Mouse (Mus musculus) neural tube, postnatal 0 days (tissue): ENCODE results near the gene Gm17455. TPM values are rescaled to one million over a fixed set of nuclear protein-coding genes. Genes with fewer than 3 reads are reported as not detected.

Experiments used
- polyA plus RNA-seq: library from polyadenylated mRNA; unstranded; fragments of >200 nt; fragmentation: Nextera tagmentation; extraction: Ambion mirVana; gene quantifications from 2 replicates; pipeline ENCODE4 v1.2.1, GENCODE M21; 2015

The Gm17455 gene
- 11.5 and 13.9 TPM in 2 replicates for polyA plus RNA-seq

GRCm38 (mm10) chr10:60399449-60399848 is at the start of gene Gm17455:
Gm17455 (plus strand) TSS chr10:60399726.

Other genes with a start within 250 kb of the Gm17455 start
- gene Chst3, start 180.5 kb upstream of the Gm17455 start, polyA plus RNA-seq = 1.6 and 1.7 TPM in 2 replicates
- 280 and 288 TPM in 2 replicates for gene Psap, start 122.1 kb upstream of the Gm17455 start, polyA plus RNA-seq
- 4.3 and 4.5 TPM in 2 replicates for gene Vsir, start 52.9 kb upstream of the Gm17455 start, polyA plus RNA-seq